Mouse (Mus musculus) hindbrain, postnatal 0 days (tissue): ENCODE measurements around the gene Dnaaf3. TPM values are rescaled to one million over a fixed set of nuclear protein-coding genes. Genes with fewer than 3 reads are reported as not detected.
A peak's percentile ranks its signal among the peaks of the same experiment; 100 is the strongest.

Experiments used
- ATAC-seq: fragments of 200-750 bp; cut with Nextera tagmentation; 2 replicates; pipeline ENCODE4 v1.8.0; 2017; ENCODE audit warnings: mild to moderate bottlenecking, moderate TSS enrichment, moderate library complexity
- DNase-seq: peaks from one replicate; pipeline ENCODE4 v3.0.0-alpha.2; 2015; ENCODE audit warnings: low spot score
- H3K27ac ChIP-seq: fragments of 300-500 bp; sonication (generic); 2 replicates; pipeline ENCODE4 v1.5.1; 2014; ENCODE audit warnings: mild to moderate bottlenecking
- H3K27me3 ChIP-seq: fragments of 300-500 bp; sonication (generic); 2 replicates; pipeline ENCODE4 v1.6.1; 2014; ENCODE audit warnings: low read length, mixed read lengths; ENCODE audit not compliant: insufficient read depth
- H3K36me3 ChIP-seq: fragments of 300-500 bp; sonication (generic); 2 replicates; pipeline ENCODE4 v1.6.1; 2014; ENCODE audit warnings: low read length, mixed read lengths; ENCODE audit not compliant: insufficient read depth
- H3K4me1 ChIP-seq: fragments of 300-500 bp; sonication (generic); 2 replicates; pipeline ENCODE4 v1.6.1; 2014; ENCODE audit warnings: antibody characterized with exemption, low read length, mixed read lengths; ENCODE audit not compliant: insufficient read depth
- H3K4me2 ChIP-seq: fragments of 300-500 bp; sonication (generic); 2 replicates; pipeline ENCODE4 v1.6.1; 2014; ENCODE audit warnings: low read depth, mild to moderate bottlenecking, low read length, moderate library complexity, mixed read lengths
- H3K4me3 ChIP-seq: fragments of 300-500 bp; sonication (generic); 2 replicates; pipeline ENCODE4 v1.5.1; 2014; ENCODE audit warnings: low read length
- H3K9ac ChIP-seq: fragments of 300-500 bp; sonication (generic); replicated peaks from 2 replicates; pipeline ENCODE4 v1.6.1; 2014; ENCODE audit warnings: mild to moderate bottlenecking, low read length, moderate library complexity, mixed read lengths
- H3K9me3 ChIP-seq: fragments of 300-500 bp; sonication (generic); 2 replicates; pipeline ENCODE4 v1.6.1; 2016; ENCODE audit warnings: low read length, mixed read lengths
- CTCF ChIP-seq: IDR thresholded peaks from 2 replicates; pipeline ENCODE4 v1.5.1; 2016; ENCODE audit warnings: antibody characterized with exemption, control low read depth, low read depth
- WGBS: fragments of 180-500 bp; shearing (Covaris S2); extraction: QIAGEN DNeasy Blood & Tissue Kit; methylation state at CpG from one replicate; pipeline ENCODE4 v1.1.7; 2014; 5-methylcytosine and 5-hydroxymethylcytosine counted together
- polyA plus RNA-seq: library from polyadenylated mRNA; unstranded; fragments of >200 nt; fragmentation: Nextera tagmentation; extraction: Ambion mirVana; gene quantifications from 2 replicates; pipeline ENCODE4 v1.2.1, GENCODE M21; 2015
- total RNA-seq: library from RNA; depleted of rRNA; stranded (reverse); fragments of >200 nt; gene quantifications from 2 replicates; pipeline ENCODE4 v1.2.3, GENCODE M21; 2014

Dnaaf3 gene
- total and polyA plus RNA-seq, 2 experiments from 2014 or later: 2.0 to 3.8 TPM

- Histone ChIP-seq H3K4me1 (no peaks in the 10 kb centered on the region; the same call in 1 of the 2 replicates), H3K36me3 (no peaks in the 10 kb centered on the region), H3K27me3 (no peaks in the 10 kb centered on the region), H3K4me2 (no peak overlapping the region), H3K27ac (no peak overlapping the region), H3K9me3 (no peaks in the 10 kb centered on the region), H3K9ac (no peak overlapping the region), H3K4me3 (no peak overlapping the region)
- ATAC-seq (no peak), DNase-seq (no peak)
- 87% methylated on average over 6 of the region's 6 CpGs for WGBS
- TF ChIP-seq CTCF: no peak
Measured at GRCm38 (mm10) chr7:4522292-4522691, 10.0 kb downstream of the Dnaaf3 start.

DNA sequence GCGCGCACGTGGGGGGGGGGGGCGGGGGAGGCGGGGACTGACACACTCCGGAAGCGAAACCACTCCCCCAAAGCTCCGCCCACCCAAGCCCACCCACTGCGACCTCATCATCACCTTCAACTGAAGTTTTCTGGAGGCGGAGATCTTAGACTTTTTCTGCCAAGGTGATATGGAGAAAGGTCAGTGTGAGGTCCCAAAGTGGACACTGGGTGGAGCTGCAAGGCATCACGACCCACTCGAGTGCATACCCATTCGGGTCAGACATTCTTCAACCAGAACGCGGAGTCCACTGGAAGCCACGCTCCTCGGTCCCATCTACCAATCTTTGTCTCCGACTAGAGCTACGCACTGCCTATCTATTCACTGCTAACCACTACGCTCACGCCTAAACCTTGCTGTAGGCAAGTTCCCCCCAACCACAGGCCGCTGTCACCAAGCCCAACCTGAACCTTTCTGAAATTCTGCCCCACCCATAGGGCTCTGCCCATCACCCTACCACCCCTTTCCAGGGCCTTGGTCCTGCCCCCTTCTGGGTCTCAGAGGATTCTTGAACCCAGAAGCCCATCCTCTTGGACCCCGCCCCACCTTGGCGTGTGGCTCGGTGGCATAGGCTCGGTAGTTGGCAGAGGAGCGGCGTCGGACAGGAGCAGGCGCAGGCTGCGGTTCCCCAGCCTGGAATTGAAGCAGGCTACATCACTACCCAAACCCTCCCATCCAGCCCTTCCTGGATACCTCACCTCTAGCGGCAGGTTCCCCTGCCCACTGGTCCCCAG is 10.8 kb downstream of the Dnaaf3 start:
- no peaks in the 10 kb centered on the region for H3K27me3 ChIP-seq
- DNase-seq (no peak), ATAC-seq (no peak)
- H3K27ac ChIP-seq: no peak overlapping the region
- H3K4me2 ChIP-seq: peak overlapping the region; percentile 46
- peak; percentile 29 for TF ChIP-seq CTCF
- H3K36me3 ChIP-seq: no peaks in the 10 kb centered on the region
- peak overlapping the region; percentile 33; the same call in 1 of the 2 replicates for H3K9ac ChIP-seq
- no peaks in the 10 kb centered on the region; the same call in 1 of the 2 replicates for H3K4me1 ChIP-seq
- H3K9me3 ChIP-seq: no peaks in the 10 kb centered on the region
- H3K4me3 ChIP-seq: peak overlapping the region; percentile 22
- WGBS: 35% methylated on average over 30 of the region's 32 CpGs

- no peak for TF ChIP-seq CTCF
- Histone ChIP-seq H3K4me2 (no peak overlapping the region), H3K9me3 (no peaks in the 10 kb centered on the region), H3K27ac (no peak overlapping the region), H3K9ac (no peak overlapping the region), H3K36me3 (no peaks in the 10 kb centered on the region), H3K4me3 (no peak overlapping the region), H3K27me3 (no peaks in the 10 kb centered on the region), H3K4me1 (no peaks in the 10 kb centered on the region; the same call in 1 of the 2 replicates)
- ATAC-seq (no peak), DNase-seq (no peak)
- 90% methylated on average over 1 of the region's 1 CpGs for WGBS
Measured at GRCm38 (mm10) chr7:4518487-4518886, 13.8 kb downstream of the Dnaaf3 start.

GRCm38 (mm10) chr7:4516332-4517050 is 15.8 kb downstream of the Dnaaf3 start, which contains the start of gene Tnnt1:
Gene Tnnt1, minus strand, starts transcription at chr7:4516382.
- Histone ChIP-seq H3K4me2 (no peak within 1 kb of the TSS), H3K36me3 (no peaks in the 10 kb centered on the region), H3K27ac (no peak within 1 kb of the TSS), H3K4me3 (no peak within 1 kb of the TSS), H3K9ac (no peak within 1 kb of the TSS), H3K4me1 (no peaks in the 10 kb centered on the region; the same call in 1 of the 2 replicates), H3K9me3 (no peaks in the 10 kb centered on the region), H3K27me3 (no peaks in the 10 kb centered on the region)
- no peak for TF ChIP-seq CTCF
- DNase-seq: no peak
- WGBS: 14% methylated on average over 3 of the region's 4 CpGs
- ATAC-seq: no peak

GRCm38 (mm10) chr7:4515853-4516252 is 16.4 kb downstream of the Dnaaf3 start:
- WGBS: 71% methylated on average over 6 of the region's 6 CpGs
- Histone ChIP-seq H3K27ac (no peak overlapping the region), H3K4me1 (no peaks in the 10 kb centered on the region; the same call in 1 of the 2 replicates), H3K9ac (no peak overlapping the region), H3K9me3 (no peaks in the 10 kb centered on the region), H3K36me3 (no peaks in the 10 kb centered on the region), H3K27me3 (no peaks in the 10 kb centered on the region), H3K4me3 (no peak overlapping the region), H3K4me2 (no peak overlapping the region)
- ATAC-seq: no peak
- no peak for TF ChIP-seq CTCF
- DNase-seq: no peak

GRCm38 (mm10) chr7:4513829-4514712 is 18.2 kb downstream of the Dnaaf3 start:
- H3K27ac ChIP-seq: no peak overlapping the region
- 52% methylated on average over 6 of the region's 6 CpGs for WGBS
- no peak overlapping the region for H3K4me2 ChIP-seq
- no peaks in the 10 kb centered on the region for H3K27me3 ChIP-seq
- H3K4me1 ChIP-seq: no peaks in the 10 kb centered on the region
- no peak overlapping the region for H3K4me3 ChIP-seq
- no peak overlapping the region for H3K9ac ChIP-seq
- no peak for TF ChIP-seq CTCF
- H3K36me3 ChIP-seq: no peaks in the 10 kb centered on the region
- no peaks in the 10 kb centered on the region for H3K9me3 ChIP-seq
- DNase-seq: no peak
- no peak for ATAC-seq
